Mouse (Mus musculus): ENCODE measurements around the gene Armt1.

The Armt1 gene

GRCm38 (mm10) chr10:4433871-4434270, 1.6 kb downstream of the Armt1 start:
- DNase-seq (ENCODE audit: low spot score in 2 of 2): peak; percentile 26 to 34

GRCm38 (mm10) chr10:4435416-4435815, 3.1 kb downstream of the Armt1 start:
- no peak for DNase-seq (ENCODE audit: low spot score in 2 of 2)

- DNase-seq (ENCODE audit: low spot score in 2 of 2): peak in 1 of 2 experiments; percentile 5
These were observed 24.1 kb downstream of the Armt1 start for GRCm38 (mm10) chr10:4456409-4456808.

- peak in 1 of 2 experiments; percentile 7 for DNase-seq (ENCODE audit: low spot score in 2 of 2)
These were observed 27.9 kb downstream of the Armt1 start for GRCm38 (mm10) chr10:4460201-4460600.

GRCm38 (mm10) chr10:4465799-4466198, 33.5 kb downstream of the Armt1 start:
- no peak for DNase-seq (ENCODE audit: low spot score in 2 of 2)

GRCm38 (mm10) chr10:4469406-4469805, 37.1 kb downstream of the Armt1 start:
- DNase-seq (ENCODE audit: low spot score in 2 of 2): no peak

- no peak for DNase-seq (ENCODE audit: low spot score in 2 of 2)
These were observed 41.3 kb downstream of the Armt1 start for GRCm38 (mm10) chr10:4473591-4473993.

- DNase-seq (ENCODE audit: low spot score in 2 of 2): no peak
These were observed 43.2 kb downstream of the Armt1 start for GRCm38 (mm10) chr10:4475431-4475830.

- DNase-seq (ENCODE audit: low spot score in 2 of 2): no peak
These were observed 44.3 kb downstream of the Armt1 start for GRCm38 (mm10) chr10:4476604-4477003.

GRCm38 (mm10) chr10:4480929-4481328, 48.7 kb downstream of the Armt1 start:
- DNase-seq (ENCODE audit: low spot score in 2 of 2): no peak

- DNase-seq (ENCODE audit: low spot score in 2 of 2): no peak
These were observed 49.4 kb downstream of the Armt1 start for GRCm38 (mm10) chr10:4481695-4482094.

- no peak for DNase-seq (ENCODE audit: low spot score in 2 of 2)
These were observed 50.1 kb downstream of the Armt1 start, which contains the start of gene Ccdc170 for GRCm38 (mm10) chr10:4482355-4482754. Ccdc170 (plus strand) TSS chr10:4482502.

- no peak for DNase-seq (ENCODE audit: low spot score in 2 of 2)
These were observed 51.6 kb downstream of the Armt1 start for GRCm38 (mm10) chr10:4483848-4484247.

- DNase-seq (ENCODE audit: low spot score in 2 of 2): no peak
These were observed 52.7 kb downstream of the Armt1 start for GRCm38 (mm10) chr10:4484986-4485385.

- no peak for DNase-seq (ENCODE audit: low spot score in 2 of 2)
These were observed 57.6 kb downstream of the Armt1 start for GRCm38 (mm10) chr10:4489865-4490264.

GRCm38 (mm10) chr10:4491281-4491680, 59.0 kb downstream of the Armt1 start:
- DNase-seq (ENCODE audit: low spot score in 2 of 2): no peak

GRCm38 (mm10) chr10:4492045-4492444, 59.8 kb downstream of the Armt1 start:
- DNase-seq (ENCODE audit: low spot score in 2 of 2): no peak

- no peak for DNase-seq (ENCODE audit: low spot score in 2 of 2)
These were observed 60.6 kb downstream of the Armt1 start for GRCm38 (mm10) chr10:4492909-4493308.

GRCm38 (mm10) chr10:4503251-4503650, 71.0 kb downstream of the Armt1 start:
- DNase-seq (ENCODE audit: low spot score in 2 of 2): no peak
